Mouse (Mus musculus) cerebellum, adult 18-20 months (tissue): ENCODE data around the gene Cenpb.

ENCODE experiments used
- DNase-seq, 2 experiments: peaks; one replicate each; pipeline ENCODE4 v3.0.0; 2021

Cenpb gene

DNA sequence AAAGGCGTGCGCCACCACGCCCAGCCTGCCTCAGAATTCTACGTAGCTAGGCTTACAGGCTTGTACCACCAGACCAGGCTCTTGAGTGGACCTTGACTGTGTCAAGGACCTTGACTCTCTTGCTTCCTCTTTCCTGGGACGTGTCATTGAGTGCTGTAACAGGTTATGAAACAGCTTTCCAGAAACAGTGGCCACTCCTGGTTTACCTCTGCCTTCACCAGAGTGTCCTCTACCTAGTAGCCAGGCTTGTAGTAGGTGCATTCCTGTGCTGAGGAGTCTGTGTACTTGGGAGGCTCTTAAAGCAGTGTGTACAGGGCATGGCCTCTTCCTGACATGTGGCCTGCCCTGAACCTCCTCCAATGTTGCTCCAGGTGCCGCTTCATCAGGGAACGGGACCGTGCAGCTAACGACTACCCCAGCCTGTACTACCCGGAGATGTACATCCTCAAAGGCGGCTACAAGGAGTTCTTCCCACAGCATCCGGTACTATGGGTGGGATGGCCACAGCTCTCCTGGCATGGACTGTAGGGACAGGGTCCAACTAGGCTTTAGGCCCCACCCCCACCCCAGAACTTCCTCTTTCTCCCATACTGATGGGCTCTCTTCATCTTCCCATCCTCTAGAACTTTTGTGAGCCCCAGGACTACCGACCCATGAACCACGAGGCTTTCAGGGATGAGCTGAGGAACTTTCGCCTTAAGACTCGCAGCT lies 16.9 kb upstream of the Cenpb start:
- DNase-seq = no peak

- no peak for DNase-seq
Observed at GRCm38 (mm10) chr2:131191005-131191390, 11.1 kb upstream of the Cenpb start.

- no peak for DNase-seq
Observed at GRCm38 (mm10) chr2:131190344-131191004, 10.6 kb upstream of the Cenpb start.

DNA sequence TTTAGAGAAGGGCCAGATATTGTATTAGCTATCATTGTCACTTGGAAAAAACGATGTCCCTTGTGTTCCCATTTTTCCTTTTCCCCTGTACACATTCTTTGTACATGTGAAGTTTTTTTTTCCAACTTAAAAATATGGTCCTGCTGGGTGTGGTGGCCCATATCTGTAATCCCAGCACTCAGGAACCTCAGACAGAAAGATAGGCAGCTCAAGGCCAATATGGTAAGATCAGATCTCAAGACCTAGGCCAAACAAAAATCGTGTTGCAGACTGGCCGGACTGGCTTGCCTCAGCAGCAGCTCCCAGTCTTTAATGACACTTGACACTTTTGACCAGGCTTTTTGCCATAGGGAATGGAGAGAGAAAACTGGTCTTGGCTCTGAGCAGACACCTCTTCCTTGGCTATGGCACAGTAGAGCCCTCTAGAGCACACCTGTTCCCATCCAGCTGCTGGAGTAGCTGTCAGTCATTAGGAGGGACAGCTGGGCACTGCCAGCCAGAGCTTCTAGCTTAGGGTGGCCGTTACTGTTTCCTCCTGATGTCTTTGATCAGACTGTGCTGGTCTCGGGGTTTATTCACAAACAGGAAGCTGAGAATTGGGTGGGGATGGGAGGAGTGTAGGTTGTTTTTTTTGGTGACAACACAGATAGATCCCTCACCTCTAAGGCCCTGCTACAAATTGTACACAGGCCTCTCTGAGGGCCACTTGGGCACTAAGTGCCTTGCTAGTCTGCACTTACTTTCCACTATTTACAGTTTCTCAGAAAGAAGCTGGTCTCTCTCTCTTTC lies 9.8 kb upstream of the Cenpb start:
- DNase-seq = no peak

GRCm38 (mm10) chr2:131188311-131188710 lies 8.4 kb upstream of the Cenpb start:
- no peak for DNase-seq

DNA sequence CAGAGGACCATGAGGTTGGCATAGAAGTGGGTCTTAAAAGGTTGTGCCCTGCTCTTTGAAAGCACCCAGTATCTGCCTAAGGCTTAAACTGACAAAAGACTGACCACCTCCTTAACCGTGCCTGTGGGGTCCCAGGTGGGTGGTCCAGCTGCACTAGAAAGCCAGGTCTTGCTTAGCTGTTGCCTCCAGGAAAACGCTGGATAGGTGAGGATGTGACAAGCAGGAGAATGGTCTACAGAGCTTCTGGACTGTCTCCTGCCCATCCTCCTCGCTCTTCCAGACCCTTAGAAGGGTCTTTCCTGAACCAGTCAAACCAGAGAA lies 7.7 kb upstream of the Cenpb start:
- no peak for DNase-seq

DNA sequence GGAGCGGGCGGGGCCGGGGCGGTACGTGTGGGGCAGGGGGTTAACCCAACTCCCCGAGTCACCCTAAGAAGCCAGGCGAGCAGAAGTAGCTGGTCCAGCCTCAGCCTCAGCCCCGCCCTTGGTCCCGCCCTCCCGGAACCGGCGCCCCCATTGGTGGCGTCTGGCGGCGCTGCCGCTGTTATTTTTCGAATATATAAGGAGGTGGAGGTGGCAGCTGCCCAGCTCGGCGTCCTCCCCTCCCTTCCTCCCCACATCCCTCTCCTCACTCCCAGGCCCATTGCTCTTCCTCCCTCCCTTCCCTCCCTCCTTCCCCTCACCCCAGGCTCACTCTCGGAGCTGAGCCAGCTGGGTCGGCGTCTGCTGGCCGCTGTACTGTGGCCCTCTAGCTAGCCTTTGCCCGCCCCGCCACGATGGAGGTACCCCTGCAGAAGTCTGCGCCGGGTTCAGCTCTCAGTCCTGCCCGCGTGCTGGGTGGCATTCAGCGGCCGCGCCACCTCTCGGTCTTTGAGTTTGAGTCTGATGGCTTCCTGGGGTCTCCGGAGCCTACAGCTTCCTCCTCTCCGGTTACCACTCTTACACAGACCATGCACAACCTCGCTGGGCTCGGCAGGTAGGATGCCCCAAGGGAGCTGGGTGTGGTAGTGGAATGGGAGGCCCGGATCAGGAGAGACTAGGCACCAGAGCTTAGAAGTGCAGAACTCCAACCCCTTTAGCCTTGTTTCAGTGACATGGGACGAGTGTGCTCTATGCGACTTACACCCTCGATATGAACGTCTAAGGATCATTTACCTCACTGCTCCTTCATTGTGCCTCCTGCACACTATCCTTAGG lies 7.1 kb upstream of the Cenpb start, which contains the start of the genes Cdc25b and Spef1:
TSS of gene Cdc25b (plus strand) at position 179 of the 831 bp plus-strand sequence.
TSS of gene Spef1 (minus strand) at position 512 of the 831 bp plus-strand sequence.
- DNase-seq = peak; percentile 82 to 87

DNA sequence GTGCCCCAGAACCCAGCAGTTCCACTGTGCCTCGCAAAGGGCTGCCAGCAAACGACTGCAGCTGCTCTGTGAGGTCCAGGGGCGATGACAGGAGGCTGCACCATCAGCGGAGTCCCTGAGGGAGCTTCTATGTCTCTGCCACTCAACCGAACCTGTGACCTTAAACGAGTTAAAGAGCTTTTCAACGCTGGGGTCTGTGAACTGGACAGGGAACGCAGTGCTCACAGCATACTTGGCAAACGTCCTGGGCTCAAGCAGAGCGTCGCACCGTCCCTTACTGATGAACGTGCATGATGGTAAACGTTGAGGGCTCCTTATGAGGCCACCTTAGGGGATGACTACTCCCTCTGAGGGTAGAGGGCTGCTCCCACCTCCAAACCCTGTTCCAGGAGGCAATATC lies 6.5 kb upstream of the Cenpb start:
- DNase-seq = no peak

DNA sequence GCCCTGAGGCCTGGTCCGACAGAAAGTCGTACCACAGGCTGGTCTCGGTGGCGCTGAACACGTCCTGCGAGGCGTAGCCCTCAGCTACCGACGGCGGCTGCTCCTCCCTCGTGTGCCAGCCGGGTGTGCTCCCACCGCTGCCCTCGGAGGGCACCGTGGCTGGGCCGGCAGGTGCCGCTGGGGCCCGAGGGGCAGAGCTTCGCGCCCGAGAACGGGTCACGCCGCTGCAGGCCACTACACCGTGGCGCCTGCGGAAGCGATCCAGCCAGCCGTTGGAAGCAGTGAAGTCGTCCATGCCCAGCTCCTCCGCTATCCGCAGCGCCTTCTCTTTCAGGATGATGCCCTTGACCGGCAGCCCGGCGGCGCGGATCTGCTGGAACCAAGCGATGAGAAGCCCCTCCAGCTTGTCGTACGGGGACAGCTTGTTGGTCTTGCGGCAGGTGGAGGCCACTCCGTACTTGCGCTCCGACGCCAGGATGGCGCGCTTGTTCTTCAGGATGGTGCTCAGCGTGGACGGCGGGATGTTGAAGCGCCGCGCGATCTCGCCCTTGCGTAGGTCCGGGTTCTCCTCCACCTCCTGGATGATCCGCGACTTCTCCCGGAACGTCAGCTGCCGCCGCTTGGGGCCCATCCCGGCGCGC lies 501 bp downstream of the Cenpb start:
- peak; percentile 64 to 71 for DNase-seq

DNA sequence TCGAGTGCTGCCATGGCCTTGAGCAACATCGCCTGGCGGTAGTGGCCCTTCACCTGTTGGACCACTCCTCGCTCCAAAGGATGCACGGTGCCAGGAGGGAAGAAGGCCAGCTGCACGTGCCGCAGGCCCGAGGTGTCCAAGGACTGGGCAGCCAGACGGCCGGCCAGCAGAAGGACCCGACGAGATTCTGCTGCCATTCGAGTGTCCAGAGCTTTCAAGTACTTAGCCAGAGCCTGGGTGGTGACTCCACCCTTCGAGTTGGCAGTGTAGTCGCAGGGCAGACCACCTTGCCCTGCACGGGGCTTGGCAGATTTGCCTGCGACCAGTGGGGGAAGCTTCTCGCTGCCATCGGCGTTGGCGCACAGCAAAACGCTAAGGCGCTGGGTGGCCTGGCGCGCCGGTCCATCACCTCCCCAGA lies 1.0 kb downstream of the Cenpb start:
- peak; percentile 31 to 47 for DNase-seq

GRCm38 (mm10) chr2:131177932-131178331 lies 1.9 kb downstream of the Cenpb start:
- DNase-seq = no peak

DNA sequence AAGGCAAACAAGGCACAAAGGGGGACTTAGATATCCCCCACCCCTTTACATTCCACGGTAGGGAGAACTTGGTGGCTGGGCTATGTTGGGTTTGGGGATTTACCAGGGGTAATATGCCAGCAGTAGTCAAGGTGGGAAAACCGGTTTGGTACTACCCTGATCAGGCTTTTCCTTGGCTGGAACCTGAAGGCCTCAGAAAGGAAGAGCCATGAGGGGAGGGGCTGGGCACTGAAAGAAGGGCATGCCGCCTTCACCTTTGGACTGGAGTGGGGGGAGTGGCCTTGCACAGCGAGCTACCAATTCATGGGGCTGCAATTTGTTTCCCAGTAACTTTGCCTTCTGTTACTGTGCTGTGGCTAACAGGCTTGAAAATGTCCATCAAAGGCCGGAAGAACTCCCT lies 3.4 kb downstream of the Cenpb start:
- DNase-seq = no peak

DNA sequence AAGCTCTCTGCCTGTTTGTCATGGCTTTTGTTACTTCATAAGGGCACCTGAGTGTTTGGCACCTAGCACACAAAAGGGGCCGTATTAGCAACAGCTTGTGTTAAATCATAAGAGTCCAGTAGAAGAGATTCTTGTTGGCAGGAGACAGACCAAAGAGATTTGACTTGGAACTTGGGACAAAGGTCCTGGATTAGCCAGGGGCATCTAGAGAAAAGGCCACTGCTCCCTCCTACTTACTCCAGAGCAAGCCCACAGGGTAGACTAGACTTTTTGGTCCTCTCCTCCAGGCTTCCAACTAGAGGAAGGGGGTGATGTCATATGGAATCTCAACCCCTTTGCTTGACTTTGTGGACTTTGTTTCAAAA lies 3.9 kb downstream of the Cenpb start:
- DNase-seq = no peak

DNA sequence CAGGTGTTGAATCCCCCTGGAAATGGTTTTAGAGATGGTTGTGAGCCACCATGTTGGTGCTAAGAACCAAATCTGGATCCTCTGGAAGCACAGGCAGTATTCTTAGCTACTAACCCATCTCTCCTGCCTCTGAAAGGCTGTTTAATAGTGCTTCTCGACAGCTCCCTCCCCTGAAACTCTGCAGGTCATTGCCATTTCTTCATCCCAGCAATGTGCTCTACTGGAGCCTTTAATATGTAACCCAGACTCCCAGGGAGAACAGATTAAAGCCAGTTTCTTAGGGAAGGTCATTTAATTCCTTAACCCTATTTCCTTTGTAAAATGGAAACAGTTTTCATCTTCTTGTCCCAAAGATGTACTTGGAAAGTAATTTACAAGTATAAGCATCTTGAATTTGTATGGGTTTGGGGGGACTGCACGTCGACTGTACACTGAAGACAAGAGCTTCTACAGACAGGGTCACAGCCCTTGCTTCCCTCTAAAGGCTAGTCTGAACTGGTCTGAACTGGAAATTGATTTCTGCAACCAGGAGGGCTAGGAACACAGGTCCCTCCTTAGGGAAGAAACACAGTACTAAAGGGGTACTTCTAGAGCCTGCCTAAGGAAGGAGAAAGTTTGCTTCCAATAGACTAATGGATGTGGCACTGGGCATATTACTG lies 4.5 kb downstream of the Cenpb start:
- DNase-seq = no peak

DNA sequence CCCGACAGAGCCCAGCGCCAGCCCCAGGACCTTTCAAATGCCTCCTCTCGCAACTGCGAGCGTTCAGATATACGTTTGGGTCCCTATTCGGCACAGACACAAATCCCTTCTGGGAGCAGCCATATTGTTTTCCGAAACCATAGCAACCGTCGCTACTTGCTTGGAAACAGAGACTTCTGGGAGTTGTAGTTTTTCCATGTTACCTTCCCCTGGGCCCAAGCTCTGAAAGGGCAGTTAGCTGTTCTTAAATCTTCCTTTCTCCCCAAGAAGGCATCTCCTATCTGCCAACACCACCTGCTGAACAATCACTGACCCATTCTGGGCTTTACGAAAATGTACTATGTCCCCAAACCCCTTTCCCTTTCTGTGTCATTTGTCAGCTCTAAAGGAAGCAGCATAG lies 5.2 kb downstream of the Cenpb start:
- peak; percentile 63 to 78 for DNase-seq

DNA sequence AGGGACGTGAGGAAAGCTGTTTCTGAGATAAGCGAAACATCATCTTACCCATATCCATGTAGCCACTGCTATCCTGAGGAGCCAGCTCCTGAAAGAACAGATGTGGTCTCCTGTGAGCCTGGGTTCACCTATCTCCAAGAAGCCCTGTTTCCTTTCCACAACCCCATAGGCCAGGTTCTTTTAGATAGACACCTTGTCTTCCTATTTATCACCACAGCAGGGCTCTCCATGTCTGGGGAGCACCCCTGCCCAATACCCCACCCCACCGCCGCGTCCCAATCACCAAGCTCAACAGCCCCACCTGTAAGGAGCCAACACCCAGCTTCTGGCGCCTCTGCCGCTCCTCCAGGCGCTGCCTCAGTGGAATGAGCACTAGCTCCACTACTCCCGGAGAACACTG lies 7.5 kb downstream of the Cenpb start:
- no peak for DNase-seq

DNA sequence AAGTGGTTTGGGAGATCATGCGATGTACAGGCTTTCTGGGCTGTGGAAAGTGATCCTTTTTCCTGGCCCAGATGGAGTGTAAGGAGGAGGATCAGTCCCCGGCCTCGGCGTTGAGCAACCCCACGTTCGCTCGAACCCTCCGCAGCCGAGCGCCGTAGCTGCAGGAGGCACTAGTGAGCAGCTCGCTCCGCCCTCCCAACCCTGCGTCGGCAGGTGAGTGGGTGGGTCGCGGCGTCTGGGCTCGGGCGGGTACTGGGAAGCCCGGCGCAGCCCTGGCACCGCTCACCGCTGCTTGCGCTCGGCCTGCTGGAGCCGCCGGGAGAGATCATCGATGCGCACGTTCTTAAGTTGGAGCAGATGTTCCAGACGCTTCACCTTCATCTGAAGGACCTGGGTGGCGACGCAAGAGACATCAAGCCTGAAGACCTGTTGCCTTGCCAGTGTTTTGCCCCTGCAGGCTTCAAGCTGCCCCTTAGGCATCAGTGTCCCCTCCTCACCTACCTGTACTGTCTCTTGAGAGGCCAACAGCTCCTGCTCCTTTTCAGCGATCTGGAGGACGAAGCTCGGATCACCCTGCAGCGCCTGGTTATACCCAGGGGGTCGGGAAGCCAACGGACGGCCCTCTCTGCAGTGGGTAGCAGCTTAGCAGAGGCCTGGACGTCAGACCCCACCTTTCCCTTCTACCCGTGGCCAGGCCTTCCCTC lies 8.3 kb downstream of the Cenpb start:
- peak; percentile 65 to 69 for DNase-seq

- no peak for DNase-seq
Observed at GRCm38 (mm10) chr2:131170936-131171335, 8.9 kb downstream of the Cenpb start.

DNA sequence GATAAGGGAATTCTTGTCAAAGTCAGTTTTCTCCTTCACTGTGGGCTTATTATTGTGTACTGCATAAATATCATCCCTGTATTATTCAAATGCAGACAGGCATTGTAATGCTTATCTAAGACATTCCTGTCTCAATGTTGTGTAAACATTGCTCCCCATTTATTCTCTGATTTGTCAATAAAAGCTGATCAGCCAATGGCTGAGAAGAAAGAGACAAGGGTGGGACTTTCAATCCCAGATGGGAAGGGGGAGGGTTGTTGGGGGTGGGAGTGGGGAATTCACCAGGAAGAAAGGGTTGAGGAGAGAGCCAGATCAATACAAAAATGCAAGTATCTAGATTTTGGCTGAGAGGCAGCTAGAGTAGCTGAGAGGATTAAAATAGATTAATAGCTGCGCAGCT lies 11.0 kb downstream of the Cenpb start:
- no peak for DNase-seq

- DNase-seq = no peak
Observed at GRCm38 (mm10) chr2:131167984-131168383, 11.9 kb downstream of the Cenpb start.

GRCm38 (mm10) chr2:131166172-131166571 lies 13.7 kb downstream of the Cenpb start:
- no peak for DNase-seq
